ENCODE assay signal across 10 mouse cellular contexts in the genomic region with DNA sequence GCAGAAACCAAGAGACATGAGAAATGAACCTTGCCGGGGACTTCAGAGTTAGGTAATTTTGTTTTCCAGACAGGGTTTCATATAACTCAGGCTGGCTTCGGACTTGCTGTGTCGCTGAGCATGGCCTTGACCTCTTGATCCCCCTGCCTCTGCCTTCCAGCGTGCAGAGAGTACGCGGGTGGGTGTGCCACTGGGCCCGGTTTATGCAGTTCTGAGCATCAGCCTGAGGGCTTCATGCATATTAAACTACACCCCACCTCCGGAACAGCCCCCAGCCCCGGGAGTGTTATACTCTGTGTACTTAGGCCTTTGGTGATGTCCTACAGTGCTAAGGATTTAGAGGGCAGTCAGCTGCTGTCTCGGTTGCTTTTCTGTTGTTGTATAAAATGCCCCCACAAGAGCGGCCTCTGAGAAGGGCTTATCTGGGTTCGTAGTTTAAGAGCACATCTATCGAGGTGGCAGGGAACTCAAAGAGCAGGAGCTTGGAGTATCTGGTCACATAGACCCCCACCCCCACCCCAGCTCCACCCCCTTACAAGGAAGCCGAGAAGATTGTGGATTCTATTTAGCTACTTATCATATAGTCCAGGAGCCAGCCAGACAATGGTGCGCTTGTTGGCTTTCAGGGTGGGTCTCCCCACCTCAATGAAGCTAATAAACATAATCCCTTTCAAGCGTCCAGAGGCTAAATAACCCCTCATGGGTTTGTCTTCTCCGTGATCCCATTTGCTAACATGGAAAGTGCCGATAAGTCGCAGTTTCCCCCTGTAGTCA.
DNase-seq lines count a peak whose midpoint lies in the region; ATAC-seq lines count a peak whose summit lies in the region.
"Had no signal": no experiment of that assay in that cellular context is flagged by ENCODE, and none has a peak within 500 bp of the region (broad histone marks: within the 10 kb centered on the region; RNA-seq: fewer than 3 reads in every experiment).

No protein-coding gene starts in this region.

- WGBS in kidney, embryonic 14.5 days: 39% methylated on average over 19 of the region's 19 CpGs
- 36% methylated on average over 19 of the region's 19 CpGs for whole genome bisulfite sequencing in intestine, embryonic 16.5 days

- ATAC-seq in kidney, embryonic 14.5 days (ENCODE audit: low FRiP score, low TSS enrichment): peak; percentile 71
- peak; percentile 83 for ATAC-seq in intestine, embryonic 16.5 days

- H3K4me3 ChIP-seq in kidney, embryonic 14.5 days (ENCODE audit: low read length): no peak overlapping the region
- no peak overlapping the region for H3K4me3 ChIP-seq in intestine, embryonic 16.5 days (ENCODE audit: low read length)

- H3K9ac ChIP-seq in kidney, embryonic 14.5 days (ENCODE audit: low read depth, low read length): no peak overlapping the region
- H3K9ac ChIP-seq in intestine, embryonic 16.5 days (ENCODE audit: low read depth, low read length): no peak overlapping the region

- no peaks in the 10 kb centered on the region for H3K36me3 ChIP-seq in kidney, embryonic 14.5 days (ENCODE audit: control insufficient read depth, insufficient read depth, low read length)
- H3K36me3 ChIP-seq in intestine, embryonic 16.5 days (ENCODE audit: control insufficient read depth, insufficient read depth, low read length): no peaks in the 10 kb centered on the region

- no peaks in the 10 kb centered on the region for H3K9me3 ChIP-seq in kidney, embryonic 14.5 days (ENCODE audit: control insufficient read depth, low read length)
- no peaks in the 10 kb centered on the region for H3K9me3 ChIP-seq in intestine, embryonic 16.5 days (ENCODE audit: control insufficient read depth, low read length)

- H3K27ac ChIP-seq in kidney, embryonic 14.5 days (ENCODE audit: low read depth, low read length): no peak overlapping the region
- no peak overlapping the region for H3K27ac ChIP-seq in intestine, embryonic 16.5 days (ENCODE audit: low read length)

- no peak overlapping the region for H3K4me2 ChIP-seq in kidney, embryonic 14.5 days (replicated peaks; ENCODE audit: low read depth, low read length)
- no peak overlapping the region for H3K4me2 ChIP-seq in intestine, embryonic 16.5 days (ENCODE audit: low read depth, low read length)

- peaks cover 14% of the 10 kb centered on the region for H3K4me1 ChIP-seq in kidney, embryonic 14.5 days (ENCODE audit: control insufficient read depth, insufficient read depth, low read length)
- peaks cover 5% of the 10 kb centered on the region for H3K4me1 ChIP-seq in intestine, embryonic 16.5 days (ENCODE audit: control insufficient read depth, insufficient read depth, low read length)

- no peaks in the 10 kb centered on the region for H3K27me3 ChIP-seq in kidney, embryonic 14.5 days (ENCODE audit: control insufficient read depth, insufficient read depth, low read length)
- H3K27me3 ChIP-seq in intestine, embryonic 16.5 days (replicated peaks; ENCODE audit: control insufficient read depth, insufficient read depth, low read length): no peaks in the 10 kb centered on the region

- no peak for DNase-seq in kidney, postnatal 25 days
- DNase-seq in adrenal gland, adult 2 months: peak; percentile 38
- peak; percentile 58 for DNase-seq in embryo, embryonic 10 days (ENCODE audit: low spot score)
- DNase-seq in cerebellum, adult 9-10 months: no peak
- no peak for DNase-seq in spleen, adult 12 weeks (ENCODE audit: low spot score)
- DNase-seq in right cerebral cortex, postnatal 14 days: no peak
- DNase-seq: cerebellum, postnatal 10 days; liver had no signal

Comparison
In these comparisons a context has a peak if more than half of its experiments do, and no peak if none do; other contexts are left out.
1. DNase-seq: peak in adrenal gland, adult 2 months (single experiment) and embryo, embryonic 10 days (single experiment); none in kidney, postnatal 25 days (0 of 2), cerebellum, adult 9-10 months (single experiment), spleen, adult 12 weeks (single experiment) and right cerebral cortex, postnatal 14 days (single experiment).